12 mouse cellular contexts compared by ENCODE assay signal in genomic region chr16:45722460-45722951, GRCm38 (mm10). TPM values are rescaled to one million over a fixed set of nuclear protein-coding genes. Genes with fewer than 3 reads are reported as not detected.
DNase-seq lines count a peak whose midpoint lies in the region; ATAC-seq and TF ChIP-seq lines count a peak whose summit lies in the region.
"Had no signal": no experiment of that assay in that cellular context is flagged by ENCODE, and none has a peak within 500 bp of the region (broad histone marks: within the 10 kb centered on the region; RNA-seq: fewer than 3 reads in every experiment).

No protein-coding gene starts in this region.

- no peaks in the 10 kb centered on the region for H3K9me3 ChIP-seq in forebrain, embryonic 13.5 days (replicated peaks)
- H3K9me3 ChIP-seq in heart, embryonic 12.5 days (replicated peaks), result no peaks in the 10 kb centered on the region

- peak overlapping the region; percentile 95 for H3K9ac ChIP-seq in forebrain, embryonic 13.5 days
- no peak overlapping the region for H3K9ac ChIP-seq in heart, embryonic 12.5 days

- WGBS in forebrain, embryonic 13.5 days, result 55% methylated on average over 3 of the region's 3 CpGs
- 64% methylated on average over 3 of the region's 3 CpGs for WGBS in heart, embryonic 12.5 days
- 82% methylated on average over 3 of the region's 3 CpGs for WGBS in lung, adult 2 months

- peak; percentile 12 for DNase-seq in MN1 (ENCODE audit: low spot score)
- peak; percentile 62 to 64 for DNase-seq in cerebellum, adult 18-20 months
- peak; percentile 40 to 43 for DNase-seq in layer of hippocampus, postnatal 36 days
- DNase-seq in embryo, embryonic 10 days (ENCODE audit: low spot score), result no peak
- no peak for DNase-seq in right cerebral cortex, postnatal 14 days
- no peak for DNase-seq in lung, adult 2 months
- DNase-seq: adrenal gland, postnatal 25 days; heart, postnatal 36 days; lung, postnatal 4 days; thymus, adult 2 months had no signal

- H3K4me3 ChIP-seq in forebrain, embryonic 13.5 days, result peak overlapping the region; percentile 70
- H3K4me3 ChIP-seq in heart, embryonic 12.5 days, result no peak overlapping the region
- H3K4me3 ChIP-seq in lung, adult 2 months (replicated peaks; ENCODE audit: extremely low read depth, low read depth, low read length), result no peak overlapping the region

- no peaks in the 10 kb centered on the region for H3K27me3 ChIP-seq in forebrain, embryonic 13.5 days
- no peaks in the 10 kb centered on the region for H3K27me3 ChIP-seq in heart, embryonic 12.5 days (replicated peaks)

- peak overlapping the region; percentile 76 for H3K4me2 ChIP-seq in forebrain, embryonic 13.5 days
- no peak overlapping the region for H3K4me2 ChIP-seq in heart, embryonic 12.5 days

- no peak; the same call in 1 of the 2 replicates for ATAC-seq in forebrain, embryonic 13.5 days
- ATAC-seq in heart, embryonic 12.5 days (ENCODE audit: insufficient number of reproducible peaks, low FRiP score), result no peak

- peaks cover 41% of the 10 kb centered on the region for H3K4me1 ChIP-seq in forebrain, embryonic 13.5 days
- peaks cover 17% of the 10 kb centered on the region for H3K4me1 ChIP-seq in heart, embryonic 12.5 days (replicated peaks)
- H3K4me1 ChIP-seq in lung, adult 2 months (ENCODE audit: control insufficient read depth, insufficient read depth, low read length), result no peaks in the 10 kb centered on the region

- peak overlapping the region; percentile 97 for H3K27ac ChIP-seq in forebrain, embryonic 13.5 days
- H3K27ac ChIP-seq in heart, embryonic 12.5 days (ENCODE audit: poor library complexity, severe bottlenecking), result no peak overlapping the region

- H3K36me3 ChIP-seq in forebrain, embryonic 13.5 days (ENCODE audit: poor library complexity, severe bottlenecking), result peaks cover 47% of the 10 kb centered on the region
- H3K36me3 ChIP-seq in heart, embryonic 12.5 days, result no peaks in the 10 kb centered on the region

- no peak for TF ChIP-seq CTCF in lung, adult 2 months (IDR thresholded peaks at IDR 0.05; ENCODE audit: insufficient read depth, low read length)

- no peak for TF ChIP-seq POLR2A in lung, adult 2 months (IDR thresholded peaks at IDR 0.05; ENCODE audit: borderline replicate concordance, extremely low read depth, low read depth, low read length)

RNA-seq across cellular contexts. Expression of gene Tagln3, which starts 1.9 kb away (rescaled TPM):
- polyA plus RNA-seq in forebrain, embryonic 13.5 days (2015; fragmentation: Nextera tagmentation; extraction: Ambion mirVana), result 467 and 499 TPM in 2 replicates
- 100 to 1,000 TPM; 244 to 276 TPM for total RNA-seq in layer of hippocampus, postnatal 36 days (2021)
- polyA plus RNA-seq in heart, embryonic 12.5 days (2016; fragmentation: Nextera tagmentation; extraction: Ambion mirVana), result 10.0 and 10.2 TPM in 2 replicates
- polyA plus RNA-seq in lung, adult 2 months (2012; rRNA removed), result 0.58 and 1.1 TPM in 2 replicates

RNA-seq across cellular contexts. Expression of gene Abhd10, which starts 20.2 kb away (rescaled TPM):
- polyA plus RNA-seq in forebrain, embryonic 13.5 days (2015; fragmentation: Nextera tagmentation; extraction: Ambion mirVana), result 44.2 and 50.4 TPM in 2 replicates
- total RNA-seq in layer of hippocampus, postnatal 36 days (2021), result 10 to 100 TPM; 19.1 to 21.6 TPM
- 29.1 and 31.1 TPM in 2 replicates for polyA plus RNA-seq in heart, embryonic 12.5 days (2016; fragmentation: Nextera tagmentation; extraction: Ambion mirVana)
- 5.4 and 7.2 TPM in 2 replicates for polyA plus RNA-seq in lung, adult 2 months (2012; rRNA removed)

RNA-seq across cellular contexts. Expression of gene Tmprss7, which starts 29.0 kb away (rescaled TPM):
- 0.40 and 0.52 TPM in 2 replicates for polyA plus RNA-seq in forebrain, embryonic 13.5 days (2015; fragmentation: Nextera tagmentation; extraction: Ambion mirVana)
- total RNA-seq in layer of hippocampus, postnatal 36 days (2021), result 1 to 10 TPM in 1 of 2 experiments, under 1 TPM in 1; 0.67 to 1.9 TPM
- polyA plus RNA-seq in heart, embryonic 12.5 days (2016; fragmentation: Nextera tagmentation; extraction: Ambion mirVana), result not detected in 2 replicates
- polyA plus RNA-seq in lung, adult 2 months (2012; rRNA removed), result 0.06 TPM in 1 of 2 replicates, not detected in the other
- total RNA-seq: heart, postnatal 36 days had no signal

Comparison
In these comparisons a context has a peak if more than half of its experiments do, and no peak if none do; other contexts are left out.
1. DNase-seq: peak in MN1 (single experiment), cerebellum, adult 18-20 months (2 of 2) and layer of hippocampus, postnatal 36 days (2 of 2); none in embryo, embryonic 10 days (single experiment), right cerebral cortex, postnatal 14 days (single experiment) and lung, adult 2 months (single experiment).
2. RNA of gene Tagln3, which starts 1.9 kb away (polyA plus RNA-seq): 467 to 499 TPM in forebrain, embryonic 13.5 days; 10.0 to 10.2 TPM in heart, embryonic 12.5 days and 0.58 to 1.1 TPM in lung, adult 2 months; every median in the first group is over 10 times any median in the second.